Mouse (Mus musculus): ENCODE data around the gene Trappc11. TPM values are rescaled to one million over a fixed set of nuclear protein-coding genes. Genes with fewer than 3 reads are reported as not detected.
A peak's percentile ranks its signal among the peaks of the same experiment; 100 is the strongest.

The Trappc11 gene
- polyA plus RNA-seq, 1 experiment = 40.4 TPM

DNA sequence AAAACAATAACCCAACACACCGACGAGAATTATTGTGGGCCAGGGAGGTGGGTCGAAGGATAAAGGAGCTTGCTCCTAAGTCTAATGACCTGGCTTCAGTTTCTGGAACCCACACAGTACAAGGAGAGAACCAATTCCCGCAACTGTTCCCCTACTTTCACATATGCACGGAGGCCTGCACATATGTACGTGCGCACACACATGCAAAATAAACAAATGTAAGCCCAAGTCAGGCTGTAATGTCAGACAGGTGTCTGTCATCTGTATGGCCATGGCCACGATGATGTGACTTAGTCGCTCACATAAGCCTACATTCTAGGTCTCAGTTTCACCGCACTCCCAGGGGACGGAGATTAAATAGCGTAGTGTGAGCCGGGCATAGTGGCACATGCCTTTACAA is 30.7 kb downstream of the Trappc11 start:
- no peaks in the 10 kb centered on the region for H3K27me3 ChIP-seq (ENCODE audit: control insufficient read depth, insufficient read depth, low read length, poor library complexity, severe bottlenecking)
- H3K9me3 ChIP-seq (replicated peaks; ENCODE audit: control insufficient read depth, insufficient read depth, low read length, poor library complexity, severe bottlenecking) = no peaks in the 10 kb centered on the region
- H3K9ac ChIP-seq (ENCODE audit: low read depth, poor library complexity, severe bottlenecking) = no peak overlapping the region
- TF ChIP-seq CTCF (IDR thresholded peaks at IDR 0.05; ENCODE audit: low read depth, low read length) = no peak
- TF ChIP-seq EP300 (IDR thresholded peaks at IDR 0.05; ENCODE audit: insufficient read depth, low read depth, low read length) = no peak
- no peak for TF ChIP-seq POLR2A (IDR thresholded peaks at IDR 0.05; ENCODE audit: insufficient read depth, low read length)
- no peak overlapping the region for H3K4me3 ChIP-seq (ENCODE audit: low read depth, low read length)
- H3K36me3 ChIP-seq (ENCODE audit: control insufficient read depth, insufficient read depth, low read length, poor library complexity, severe bottlenecking) = peaks cover 19% of the 10 kb centered on the region; the same call in 1 of the 2 replicates
- no peak overlapping the region for H3K27ac ChIP-seq (ENCODE audit: insufficient read depth, low read length)
- H3K4me1 ChIP-seq (ENCODE audit: control insufficient read depth, insufficient read depth, low read length) = no peaks in the 10 kb centered on the region

DNA sequence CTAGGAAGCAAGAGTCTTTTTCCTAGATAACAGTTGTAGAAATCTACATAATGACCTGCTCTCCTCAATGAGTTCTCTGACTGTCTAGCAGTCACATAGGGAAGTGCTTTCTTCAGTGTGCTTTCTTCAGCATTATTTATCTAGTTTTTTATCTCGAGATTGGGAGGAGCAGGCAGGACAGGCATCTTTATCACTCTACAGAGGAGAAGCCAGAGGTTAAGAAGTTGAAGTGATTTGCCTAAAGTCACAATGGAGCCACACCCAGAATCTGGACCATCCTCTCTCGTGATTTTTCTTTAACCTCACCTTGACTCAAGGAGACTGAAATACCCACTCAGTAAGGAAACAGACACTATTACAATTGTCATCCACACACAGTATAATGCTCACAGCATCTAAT is 31.3 kb downstream of the Trappc11 start:
- no peak overlapping the region for H3K4me3 ChIP-seq (ENCODE audit: low read depth, low read length)
- no peaks in the 10 kb centered on the region for H3K27me3 ChIP-seq (ENCODE audit: control insufficient read depth, insufficient read depth, low read length, poor library complexity, severe bottlenecking)
- no peaks in the 10 kb centered on the region for H3K9me3 ChIP-seq (replicated peaks; ENCODE audit: control insufficient read depth, insufficient read depth, low read length, poor library complexity, severe bottlenecking)
- H3K9ac ChIP-seq (ENCODE audit: low read depth, poor library complexity, severe bottlenecking) = no peak overlapping the region
- TF ChIP-seq EP300 (IDR thresholded peaks at IDR 0.05; ENCODE audit: insufficient read depth, low read depth, low read length) (no peak), CTCF (IDR thresholded peaks at IDR 0.05; ENCODE audit: low read depth, low read length) (no peak), POLR2A (IDR thresholded peaks at IDR 0.05; ENCODE audit: insufficient read depth, low read length) (no peak)
- peaks cover 19% of the 10 kb centered on the region; the same call in 1 of the 2 replicates for H3K36me3 ChIP-seq (ENCODE audit: control insufficient read depth, insufficient read depth, low read length, poor library complexity, severe bottlenecking)
- no peak overlapping the region for H3K27ac ChIP-seq (ENCODE audit: insufficient read depth, low read length)
- no peaks in the 10 kb centered on the region for H3K4me1 ChIP-seq (ENCODE audit: control insufficient read depth, insufficient read depth, low read length)

DNA sequence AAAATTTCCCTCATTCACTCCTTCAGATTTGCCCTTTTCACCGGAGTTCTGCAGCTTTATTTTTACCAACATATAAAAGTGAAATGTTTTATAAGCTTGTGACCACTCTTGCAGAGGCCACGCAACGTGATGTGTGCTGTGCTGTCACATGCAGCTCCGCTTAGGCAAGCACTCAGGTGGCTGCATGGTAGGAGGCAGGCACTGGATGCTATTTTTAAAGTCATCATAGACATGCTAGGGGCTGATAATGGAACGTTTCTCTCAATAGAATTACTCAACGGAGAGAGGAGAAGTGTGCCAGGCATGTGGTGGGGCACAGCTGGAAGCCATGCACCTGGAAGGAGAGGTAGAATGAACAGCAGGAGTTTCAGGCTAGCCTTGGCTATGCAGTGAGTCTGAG is 37.8 kb downstream of the Trappc11 start:
- TF ChIP-seq POLR2A (IDR thresholded peaks at IDR 0.05; ENCODE audit: insufficient read depth, low read length) = no peak
- TF ChIP-seq EP300 (IDR thresholded peaks at IDR 0.05; ENCODE audit: insufficient read depth, low read depth, low read length) = no peak
- TF ChIP-seq CTCF (IDR thresholded peaks at IDR 0.05; ENCODE audit: low read depth, low read length) = no peak

DNA sequence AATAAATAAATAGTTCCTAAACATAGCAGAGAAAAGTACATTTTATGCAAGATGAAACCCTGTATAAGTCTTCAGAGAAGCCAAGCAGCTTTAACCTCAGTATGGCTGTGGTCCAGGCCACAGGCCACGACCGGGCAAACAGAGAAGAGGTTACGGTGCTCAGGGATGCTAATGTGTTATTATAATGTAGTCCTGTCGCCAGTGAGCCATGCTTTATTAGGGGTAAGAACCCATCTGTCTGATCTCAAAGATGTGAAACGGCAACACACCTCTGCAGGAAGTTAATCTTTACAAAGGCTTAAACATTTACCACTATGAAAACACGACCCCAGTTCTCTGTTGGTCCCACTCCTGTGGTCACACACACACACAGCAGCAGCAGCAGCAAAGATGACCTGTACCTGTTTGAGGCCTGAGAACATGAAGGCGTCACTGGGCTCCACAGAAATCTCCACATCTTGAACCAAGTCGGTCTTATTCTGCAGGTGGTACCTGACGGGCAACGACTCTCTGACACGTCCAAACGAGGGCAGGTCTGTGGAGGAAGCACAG is 38.6 kb downstream of the Trappc11 start:
- Histone ChIP-seq H3K36me3 (ENCODE audit: control insufficient read depth, insufficient read depth, low read length, poor library complexity, severe bottlenecking) (peaks cover 19% of the 10 kb centered on the region), H3K4me1 (ENCODE audit: control insufficient read depth, insufficient read depth, low read length) (peaks cover 2% of the 10 kb centered on the region), H3K4me3 (ENCODE audit: low read depth, low read length) (no peak overlapping the region), H3K27ac (ENCODE audit: insufficient read depth, low read length) (no peak overlapping the region), H3K27me3 (ENCODE audit: control insufficient read depth, insufficient read depth, low read length, poor library complexity, severe bottlenecking) (no peaks in the 10 kb centered on the region), H3K9me3 (replicated peaks; ENCODE audit: control insufficient read depth, insufficient read depth, low read length, poor library complexity, severe bottlenecking) (no peaks in the 10 kb centered on the region), H3K9ac (ENCODE audit: low read depth, poor library complexity, severe bottlenecking) (no peak overlapping the region)
- no peak for TF ChIP-seq POLR2A (IDR thresholded peaks at IDR 0.05; ENCODE audit: insufficient read depth, low read length)
- no peak for TF ChIP-seq CTCF (IDR thresholded peaks at IDR 0.05; ENCODE audit: low read depth, low read length)
- no peak for TF ChIP-seq EP300 (IDR thresholded peaks at IDR 0.05; ENCODE audit: insufficient read depth, low read depth, low read length)

More for the DNA sequence above, 37.8 kb downstream of the Trappc11 start:
- Histone ChIP-seq H3K9me3 (replicated peaks; ENCODE audit: control insufficient read depth, insufficient read depth, low read length, poor library complexity, severe bottlenecking) (no peaks in the 10 kb centered on the region), H3K27ac (ENCODE audit: insufficient read depth, low read length) (no peak overlapping the region), H3K27me3 (ENCODE audit: control insufficient read depth, insufficient read depth, low read length, poor library complexity, severe bottlenecking) (no peaks in the 10 kb centered on the region), H3K4me3 (ENCODE audit: low read depth, low read length) (no peak overlapping the region), H3K4me1 (ENCODE audit: control insufficient read depth, insufficient read depth, low read length) (no peaks in the 10 kb centered on the region), H3K36me3 (ENCODE audit: control insufficient read depth, insufficient read depth, low read length, poor library complexity, severe bottlenecking) (peaks cover 19% of the 10 kb centered on the region), H3K9ac (ENCODE audit: low read depth, poor library complexity, severe bottlenecking) (no peak overlapping the region)

GRCm38 (mm10) chr8:47493106-47493505 is 40.2 kb downstream of the Trappc11 start:
- Histone ChIP-seq H3K4me3 (ENCODE audit: low read depth, low read length) (no peak overlapping the region), H3K4me1 (ENCODE audit: control insufficient read depth, insufficient read depth, low read length) (peaks cover 2% of the 10 kb centered on the region), H3K9me3 (replicated peaks; ENCODE audit: control insufficient read depth, insufficient read depth, low read length, poor library complexity, severe bottlenecking) (no peaks in the 10 kb centered on the region), H3K27me3 (ENCODE audit: control insufficient read depth, insufficient read depth, low read length, poor library complexity, severe bottlenecking) (no peaks in the 10 kb centered on the region), H3K36me3 (ENCODE audit: control insufficient read depth, insufficient read depth, low read length, poor library complexity, severe bottlenecking) (peaks cover 16% of the 10 kb centered on the region), H3K9ac (ENCODE audit: low read depth, poor library complexity, severe bottlenecking) (no peak overlapping the region), H3K27ac (ENCODE audit: insufficient read depth, low read length) (no peak overlapping the region)
- TF ChIP-seq EP300 (IDR thresholded peaks at IDR 0.05; ENCODE audit: insufficient read depth, low read depth, low read length) (no peak), CTCF (IDR thresholded peaks at IDR 0.05; ENCODE audit: low read depth, low read length) (no peak), POLR2A (IDR thresholded peaks at IDR 0.05; ENCODE audit: insufficient read depth, low read length) (no peak)

- Histone ChIP-seq H3K27me3 (ENCODE audit: control insufficient read depth, insufficient read depth, low read length, poor library complexity, severe bottlenecking) (no peaks in the 10 kb centered on the region), H3K4me3 (ENCODE audit: low read depth, low read length) (no peak overlapping the region), H3K27ac (ENCODE audit: insufficient read depth, low read length) (no peak overlapping the region), H3K36me3 (ENCODE audit: control insufficient read depth, insufficient read depth, low read length, poor library complexity, severe bottlenecking) (no peaks in the 10 kb centered on the region; the same call in none of the 2 replicates), H3K9ac (ENCODE audit: low read depth, poor library complexity, severe bottlenecking) (no peak overlapping the region), H3K9me3 (replicated peaks; ENCODE audit: control insufficient read depth, insufficient read depth, low read length, poor library complexity, severe bottlenecking) (no peaks in the 10 kb centered on the region), H3K4me1 (ENCODE audit: control insufficient read depth, insufficient read depth, low read length) (peaks cover 2% of the 10 kb centered on the region)
- TF ChIP-seq CTCF (IDR thresholded peaks at IDR 0.05; ENCODE audit: low read depth, low read length) (peak; percentile 4), EP300 (IDR thresholded peaks at IDR 0.05; ENCODE audit: insufficient read depth, low read depth, low read length) (no peak), POLR2A (IDR thresholded peaks at IDR 0.05; ENCODE audit: insufficient read depth, low read length) (no peak)
Observed at GRCm38 (mm10) chr8:47487231-47487630, 46.0 kb downstream of the Trappc11 start.
